Mouse (Mus musculus) right cerebral cortex, adult 2 months (tissue): ENCODE measurements around the gene Olfr768.
"Not testable (repeated sequence)": the region's sequence is repeated elsewhere in the genome, so short reads cannot be mapped to it uniquely, and the experiment has no call there.

Experiments used
- DNase-seq, 2 experiments: peaks; one replicate each; pipeline ENCODE4 v3.0.0; 2021 to 2022; ENCODE audit warnings: low spot score in 2 of 2

Gene Olfr768

GRCm38 (mm10) chr10:129099275-129099674 lies at the start of gene Olfr768:
Olfr768 (minus strand) TSS chr10:129099375.
- DNase-seq, result no peak

GRCm38 (mm10) chr10:129138898-129139297 lies 39.7 kb upstream of the Olfr768 start, which contains the start of gene Olfr770:
Olfr770 (minus strand) TSS chr10:129138998.
- no peak for DNase-seq

DNA sequence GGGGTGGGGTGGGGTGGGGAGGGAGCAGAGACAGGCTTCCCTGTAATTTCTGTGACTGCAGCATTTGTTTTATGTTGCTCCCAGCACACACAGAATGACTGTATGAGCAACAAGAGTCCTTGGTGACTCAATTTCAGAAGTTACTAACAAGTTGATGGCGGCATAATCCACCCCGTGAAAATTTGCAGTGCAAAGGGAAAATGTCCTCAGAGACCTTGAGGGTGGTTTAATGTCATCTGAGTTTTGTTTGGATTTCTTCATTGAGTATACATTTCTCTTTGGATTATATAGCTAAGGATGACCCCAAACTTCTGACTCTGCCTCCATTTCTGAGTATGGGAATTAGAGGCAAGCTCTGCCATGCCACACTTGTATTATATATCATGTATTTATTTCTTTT lies 18.6 kb upstream of the Olfr768 start, which contains the start of gene Olfr769:
Gene Olfr769 (minus strand): TSS at position 101 of the 400 bp plus-strand sequence.
- DNase-seq, result no peak

GRCm38 (mm10) chr10:129115146-129115545 lies 16.0 kb upstream of the Olfr768 start:
- DNase-seq, result no peak

- no peak for DNase-seq
Measured at GRCm38 (mm10) chr10:129101231-129101630, 2.1 kb upstream of the Olfr768 start.

GRCm38 (mm10) chr10:129082810-129083209 lies 16.4 kb downstream of the Olfr768 start, which contains the start of gene Olfr767:
Olfr767 (minus strand) TSS chr10:129082910.
- DNase-seq, result not testable (repeated sequence)

DNA sequence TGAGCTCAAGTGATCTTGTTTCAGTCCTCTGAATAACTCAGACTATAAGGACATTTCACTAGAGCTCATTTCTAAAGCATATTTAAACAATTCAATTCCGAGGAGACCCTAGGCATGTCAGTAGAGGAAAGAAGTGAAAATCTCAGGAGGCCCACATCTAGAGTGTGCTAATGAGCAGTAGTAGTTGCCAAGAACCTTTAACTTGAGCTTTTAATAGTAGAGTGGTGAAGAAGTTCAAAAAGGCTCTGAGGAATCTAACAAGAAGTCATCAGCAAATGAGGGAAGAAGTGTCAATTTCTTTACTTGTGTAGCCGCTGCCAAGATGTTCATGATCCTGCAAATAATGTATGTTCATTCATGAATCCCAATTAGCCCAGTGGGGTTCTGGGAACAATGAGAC lies 30.3 kb downstream of the Olfr768 start, which contains the start of gene Olfr766-ps1:
Gene Olfr766-ps1 (minus strand): TSS at position 101 of the 400 bp plus-strand sequence.
- no peak for DNase-seq

- not testable (repeated sequence) for DNase-seq
Measured at GRCm38 (mm10) chr10:129049898-129050297, 49.3 kb downstream of the Olfr768 start, which contains the start of gene Olfr765. Olfr765 (minus strand) TSS chr10:129049998.
